11 mouse cellular contexts compared by ENCODE assay signal in genomic region chr8:58886405-58886804, GRCm38 (mm10). TPM values are rescaled to one million over a fixed set of nuclear protein-coding genes. Genes with fewer than 3 reads are reported as not detected.
A peak's percentile ranks its signal among the peaks of the same experiment; 100 is the strongest.
DNase-seq lines count a peak whose midpoint lies in the region; ATAC-seq and TF ChIP-seq lines count a peak whose summit lies in the region.
"Had no signal": no experiment of that assay in that cellular context is flagged by ENCODE, and none has a peak within 500 bp of the region (broad histone marks: within the 10 kb centered on the region; RNA-seq: fewer than 3 reads in every experiment).

No protein-coding gene starts in this region.

- no peak overlapping the region for H3K9ac ChIP-seq in embryonic facial prominence, embryonic 14.5 days (ENCODE audit: low read depth, low read length)

- peak; percentile 28; the same call in 1 of the 2 replicates for ATAC-seq in G1E (ENCODE audit: extremely low read depth, insufficient number of reproducible peaks, low FRiP score, poor library complexity, severe bottlenecking)
- no peak for ATAC-seq in embryonic facial prominence, embryonic 14.5 days (ENCODE audit: low read depth)
- ATAC-seq: CD4-positive, CD25-positive, alpha-beta regulatory T cell, adult 4 months had no signal

- H3K27ac ChIP-seq in layer of hippocampus, adult 2 months = no peak overlapping the region
- H3K27ac ChIP-seq in embryonic facial prominence, embryonic 14.5 days (replicated peaks; ENCODE audit: low read depth, low read length) = no peak overlapping the region

- H3K27me3 ChIP-seq in G1E (ENCODE audit: insufficient read depth, low read length) = no peaks in the 10 kb centered on the region
- H3K27me3 ChIP-seq in embryonic facial prominence, embryonic 14.5 days (replicated peaks; ENCODE audit: control insufficient read depth, insufficient read depth, low read length) = no peaks in the 10 kb centered on the region

- H3K4me1 ChIP-seq in G1E (ENCODE audit: insufficient read depth, low read depth, low read length) = no peaks in the 10 kb centered on the region
- no peaks in the 10 kb centered on the region for H3K4me1 ChIP-seq in embryonic facial prominence, embryonic 14.5 days (ENCODE audit: control insufficient read depth, insufficient read depth, low read length)

- H3K36me3 ChIP-seq in G1E (replicated peaks) = no peaks in the 10 kb centered on the region
- H3K36me3 ChIP-seq in embryonic facial prominence, embryonic 14.5 days (ENCODE audit: control insufficient read depth, insufficient read depth, low read length) = no peaks in the 10 kb centered on the region

- H3K9me3 ChIP-seq in G1E (replicated peaks) = no peaks in the 10 kb centered on the region
- no peaks in the 10 kb centered on the region for H3K9me3 ChIP-seq in embryonic facial prominence, embryonic 14.5 days (ENCODE audit: control insufficient read depth, low read length)

- no peak overlapping the region for H3K4me2 ChIP-seq in embryonic facial prominence, embryonic 14.5 days (ENCODE audit: low read depth, low read length)

- TF ChIP-seq CTCF in layer of hippocampus, adult 2 months (conservative IDR thresholded peaks at IDR 0.05) = peak; percentile 75
- peak; percentile 3; the same call in 1 of the 2 replicates for TF ChIP-seq CTCF in G1E (IDR thresholded peaks at IDR 0.05; ENCODE audit: low read depth, low read length)

- peak; percentile 44 to 63 for DNase-seq in cerebellum, postnatal 14 days
- no peak for DNase-seq in cerebellum, postnatal 4 days (ENCODE audit: low spot score in 2 of 2)
- DNase-seq in layer of hippocampus, adult 2 months (ENCODE audit: low spot score in 2 of 2) = peak; percentile 16 to 24
- DNase-seq in layer of hippocampus, adult 11-12 months (ENCODE audit: low spot score) = no peak
- no peak for DNase-seq in G1E (ENCODE audit: low spot score)
- DNase-seq in embryonic facial prominence, embryonic 14.5 days (ENCODE audit: low spot score) = peak; percentile 50
- DNase-seq in heart, adult 8-10 months (ENCODE audit: low spot score) = no peak
- no peak for DNase-seq in ovary, postnatal 10 days (ENCODE audit: low spot score)
- DNase-seq: lung, postnatal 4 days had no signal

- H3K4me3 ChIP-seq in layer of hippocampus, adult 2 months = no peak overlapping the region
- H3K4me3 ChIP-seq in G1E (ENCODE audit: low read depth, low read length) = no peak overlapping the region
- H3K4me3 ChIP-seq in embryonic facial prominence, embryonic 14.5 days (ENCODE audit: low read depth, low read length) = no peak overlapping the region

- WGBS in embryonic facial prominence, embryonic 14.5 days = 12% methylated on average over 1 of the region's 1 CpGs

RNA-seq across cellular contexts. Expression of gene BC030500, which starts 25.1 kb away (rescaled TPM):
- total RNA-seq in layer of hippocampus, adult 2 months (2021) = 10 to 100 TPM; 18.6 to 18.7 TPM
- total RNA-seq in G1E (2014; fragmentation: Nextera tagmentation) (not detected in 2 replicates), G1E (2017) (not detected in 2 replicates)
- not detected in 2 replicates for polyA plus RNA-seq in G1E (2012)
- polyA plus RNA-seq in embryonic facial prominence, embryonic 14.5 days (2014; fragmentation: Nextera tagmentation; extraction: Ambion mirVana) = 1.3 and 1.4 TPM in 2 replicates
- total RNA-seq in heart, adult 8-10 months (2022) = not detected
- total RNA-seq: granulocyte monocyte progenitor cell, adult 5-6 weeks had no signal
- polyA plus RNA-seq: CD4-positive, CD25-positive, alpha-beta regulatory T cell, adult 4 months had no signal

RNA-seq across cellular contexts. Expression of gene Galntl6, which starts 26.0 kb away (rescaled TPM):
- 10 to 100 TPM; 46.5 to 48.5 TPM for total RNA-seq in layer of hippocampus, adult 2 months (2021)
- total RNA-seq in G1E (2014; fragmentation: Nextera tagmentation) (not detected in 2 replicates), G1E (2017) (0.05 and 0.17 TPM in 2 replicates)
- not detected in 2 replicates for polyA plus RNA-seq in G1E (2012)
- polyA plus RNA-seq in embryonic facial prominence, embryonic 14.5 days (2014; fragmentation: Nextera tagmentation; extraction: Ambion mirVana) = 1.2 and 1.4 TPM in 2 replicates
- total RNA-seq in heart, adult 8-10 months (2022) = not detected
- total RNA-seq: granulocyte monocyte progenitor cell, adult 5-6 weeks had no signal
- polyA plus RNA-seq: CD4-positive, CD25-positive, alpha-beta regulatory T cell, adult 4 months had no signal

Comparison
In these comparisons a context has a peak if more than half of its experiments do, and no peak if none do; other contexts are left out.
1. DNase-seq: peak in cerebellum, postnatal 14 days (2 of 2), layer of hippocampus, adult 2 months (2 of 2) and embryonic facial prominence, embryonic 14.5 days (single experiment); none in cerebellum, postnatal 4 days (0 of 2), layer of hippocampus, adult 11-12 months (single experiment), G1E (single experiment), heart, adult 8-10 months (single experiment) and ovary, postnatal 10 days (single experiment).
2. RNA of gene BC030500, which starts 25.1 kb away (total RNA-seq): 18.6 to 18.7 TPM in layer of hippocampus, adult 2 months; not detected in G1E and not detected in heart, adult 8-10 months; every median in the first group is over 10 times any median in the second.
3. RNA of gene Galntl6, which starts 26.0 kb away (total RNA-seq): 46.5 to 48.5 TPM in layer of hippocampus, adult 2 months; 0.05 to 0.17 TPM in G1E and not detected in heart, adult 8-10 months; every median in the first group is over 10 times any median in the second.